Mouse (Mus musculus): ENCODE data around the gene Zfp217.

Zfp217 gene

GRCm38 (mm10) chr2:170133093-170133731 lies 14.7 kb downstream of the Zfp217 start:
- no peak for DNase-seq (ENCODE audit: low read depth, low spot score)

GRCm38 (mm10) chr2:170132716-170133092 lies 15.2 kb downstream of the Zfp217 start:
- no peak for DNase-seq (ENCODE audit: low read depth, low spot score)

- DNase-seq (ENCODE audit: low read depth, low spot score): peak; percentile 77
These were observed 15.9 kb downstream of the Zfp217 start for GRCm38 (mm10) chr2:170131981-170132460.

- peak; percentile 97 for DNase-seq (ENCODE audit: low read depth, low spot score)
These were observed 16.9 kb downstream of the Zfp217 start for GRCm38 (mm10) chr2:170130780-170131645.

- peak; percentile 80 for DNase-seq (ENCODE audit: low read depth, low spot score)
These were observed 17.8 kb downstream of the Zfp217 start for GRCm38 (mm10) chr2:170129923-170130779.

- peak; percentile 74 for DNase-seq (ENCODE audit: low read depth, low spot score)
These were observed 18.5 kb downstream of the Zfp217 start for GRCm38 (mm10) chr2:170129248-170129922.

- DNase-seq (ENCODE audit: low read depth, low spot score): peak; percentile 78
These were observed 19.2 kb downstream of the Zfp217 start for GRCm38 (mm10) chr2:170128461-170129247.

GRCm38 (mm10) chr2:170127523-170127922 lies 20.4 kb downstream of the Zfp217 start:
- peak; percentile 82 for DNase-seq (ENCODE audit: low read depth, low spot score)

GRCm38 (mm10) chr2:170126266-170126665 lies 21.6 kb downstream of the Zfp217 start:
- DNase-seq (ENCODE audit: low read depth, low spot score): peak; percentile 49

GRCm38 (mm10) chr2:170122197-170122596 lies 25.7 kb downstream of the Zfp217 start:
- no peak for DNase-seq (ENCODE audit: low read depth, low spot score)

GRCm38 (mm10) chr2:170120139-170121027 lies 27.5 kb downstream of the Zfp217 start:
- no peak for DNase-seq (ENCODE audit: low read depth, low spot score)

- DNase-seq (ENCODE audit: low read depth, low spot score): peak; percentile 69
These were observed 31.1 kb downstream of the Zfp217 start for GRCm38 (mm10) chr2:170116704-170117281.

GRCm38 (mm10) chr2:170110306-170110705 lies 37.6 kb downstream of the Zfp217 start:
- DNase-seq (ENCODE audit: low read depth, low spot score): no peak

- DNase-seq (ENCODE audit: low read depth, low spot score): no peak
These were observed 38.4 kb downstream of the Zfp217 start for GRCm38 (mm10) chr2:170109528-170109927.

- no peak for DNase-seq (ENCODE audit: low read depth, low spot score)
These were observed 40.1 kb downstream of the Zfp217 start for GRCm38 (mm10) chr2:170107791-170108190.

GRCm38 (mm10) chr2:170106000-170106399 lies 41.9 kb downstream of the Zfp217 start:
- DNase-seq (ENCODE audit: low read depth, low spot score): no peak

- DNase-seq (ENCODE audit: low read depth, low spot score): no peak
These were observed 43.5 kb downstream of the Zfp217 start for GRCm38 (mm10) chr2:170104396-170104795.

GRCm38 (mm10) chr2:170103852-170104251 lies 44.1 kb downstream of the Zfp217 start:
- DNase-seq (ENCODE audit: low read depth, low spot score): peak; percentile 68

- DNase-seq (ENCODE audit: low read depth, low spot score): no peak
These were observed 44.6 kb downstream of the Zfp217 start for GRCm38 (mm10) chr2:170103341-170103740.
